Mouse (Mus musculus) urinary bladder, postnatal 36 days (tissue): ENCODE results near the gene Tsen2.

ENCODE experiments used
- DNase-seq, 2 experiments: peaks; one replicate each; pipeline ENCODE4 v3.0.0; 2022; ENCODE audit warnings: low spot score in 2 of 2, mixed read lengths in 1 of 2

Tsen2 gene

GRCm38 (mm10) chr6:115544442-115544970 is at the start of gene Tsen2:
Gene Tsen2, plus strand, starts transcription at chr6:115544664.
- DNase-seq: peak; percentile 97 to 98

- peak in 1 of 2 experiments; percentile 62 for DNase-seq
Measured at GRCm38 (mm10) chr6:115499540-115499939, 44.9 kb upstream of the Tsen2 start.

- DNase-seq: no peak
Measured at GRCm38 (mm10) chr6:115500234-115500633, 44.2 kb upstream of the Tsen2 start.

- peak in 1 of 2 experiments; percentile 65 for DNase-seq
Measured at GRCm38 (mm10) chr6:115501131-115501530, 43.3 kb upstream of the Tsen2 start.

GRCm38 (mm10) chr6:115503038-115503437 is 41.4 kb upstream of the Tsen2 start:
- no peak for DNase-seq

- peak in 1 of 2 experiments; percentile 62 for DNase-seq
Measured at GRCm38 (mm10) chr6:115503549-115504159, 40.8 kb upstream of the Tsen2 start.

GRCm38 (mm10) chr6:115504160-115504558 is 40.3 kb upstream of the Tsen2 start:
- DNase-seq: no peak

GRCm38 (mm10) chr6:115504915-115505314 is 39.5 kb upstream of the Tsen2 start:
- no peak for DNase-seq

- DNase-seq: no peak
Measured at GRCm38 (mm10) chr6:115506425-115506824, 38.0 kb upstream of the Tsen2 start.

GRCm38 (mm10) chr6:115511447-115511846 is 33.0 kb upstream of the Tsen2 start:
- DNase-seq: peak in 1 of 2 experiments; percentile 65

GRCm38 (mm10) chr6:115513207-115513606 is 31.3 kb upstream of the Tsen2 start:
- no peak for DNase-seq

GRCm38 (mm10) chr6:115517904-115518303 is 26.6 kb upstream of the Tsen2 start:
- DNase-seq: no peak

- no peak for DNase-seq
Measured at GRCm38 (mm10) chr6:115518352-115518751, 26.1 kb upstream of the Tsen2 start.

- DNase-seq: peak in 1 of 2 experiments; percentile 70
Measured at GRCm38 (mm10) chr6:115519275-115519699, 25.2 kb upstream of the Tsen2 start.

- DNase-seq: no peak
Measured at GRCm38 (mm10) chr6:115521923-115522322, 22.5 kb upstream of the Tsen2 start.

- DNase-seq: no peak
Measured at GRCm38 (mm10) chr6:115522691-115523146, 21.7 kb upstream of the Tsen2 start.

- DNase-seq: peak in 1 of 2 experiments; percentile 66
Measured at GRCm38 (mm10) chr6:115523201-115523600, 21.3 kb upstream of the Tsen2 start.

GRCm38 (mm10) chr6:115524449-115524990 is 19.9 kb upstream of the Tsen2 start:
- no peak for DNase-seq

GRCm38 (mm10) chr6:115527418-115527817 is 17.0 kb upstream of the Tsen2 start:
- DNase-seq: peak; percentile 60 to 72

GRCm38 (mm10) chr6:115528372-115528771 is 16.1 kb upstream of the Tsen2 start:
- DNase-seq: no peak

- peak in 1 of 2 experiments; percentile 48 for DNase-seq
Measured at GRCm38 (mm10) chr6:115534617-115535016, 9.8 kb upstream of the Tsen2 start.

- no peak for DNase-seq
Measured at GRCm38 (mm10) chr6:115536169-115536568, 8.3 kb upstream of the Tsen2 start.
